Comparison of ENCODE assay signal across 8 mouse cellular contexts in genomic region chr14:79769618-79770017, GRCm38 (mm10). TPM values are rescaled to one million over a fixed set of nuclear protein-coding genes. Genes with fewer than 3 reads are reported as not detected.
A peak's percentile ranks its signal among the peaks of the same experiment; 100 is the strongest.
DNase-seq lines count a peak whose midpoint lies in the region; ATAC-seq lines count a peak whose summit lies in the region.

No protein-coding gene starts in this region.

- H3K36me3 ChIP-seq in hindbrain, embryonic 15.5 days, result no peaks in the 10 kb centered on the region

- no peaks in the 10 kb centered on the region for H3K9me3 ChIP-seq in hindbrain, embryonic 15.5 days

- DNase-seq in adrenal gland, adult 2 months, result peak; percentile 86
- peak; percentile 62 to 77 for DNase-seq in cerebellum, postnatal 4 days (ENCODE audit: low spot score in 2 of 2)
- DNase-seq in gastrocnemius, postnatal 10 days, result peak; percentile 89
- DNase-seq in left cerebral cortex, postnatal 10 days (ENCODE audit: extremely low spot score in 1 of 2, low spot score in 2 of 2), result peak; percentile 50 to 86
- DNase-seq in lung, postnatal 4 days, result peak; percentile 85 to 86
- peak; percentile 69 for DNase-seq in right cerebral cortex, postnatal 25 days

- H3K27ac ChIP-seq in hindbrain, embryonic 15.5 days (replicated peaks), result peak overlapping the region; percentile 89

- ATAC-seq in hindbrain, embryonic 15.5 days (ENCODE audit: low FRiP score, low read depth), result peak; percentile 28; the same call in 1 of the 2 replicates
- no peak for ATAC-seq in monocyte, adult 5-6 weeks (replicated peaks; ENCODE audit: insufficient number of reproducible peaks, low FRiP score, low TSS enrichment, poor library complexity, severe bottlenecking)

- peak overlapping the region; percentile 88 for H3K4me2 ChIP-seq in hindbrain, embryonic 15.5 days

- intact Hi-C loops in left cerebral cortex, postnatal 10 days (cut with DNase I), result loop anchor here (2.0 to 10.0 kb wide), 3 partner anchors 145 to 441 kb away; no protein-coding TSS in a partner anchor

- peak overlapping the region; percentile 60 for H3K4me3 ChIP-seq in hindbrain, embryonic 15.5 days

- H3K27me3 ChIP-seq in hindbrain, embryonic 15.5 days, result no peaks in the 10 kb centered on the region; the same call in 1 of the 2 replicates

- under 1% methylated on average over 46 of the region's 46 CpGs for WGBS in hindbrain, embryonic 15.5 days

- H3K9ac ChIP-seq in hindbrain, embryonic 15.5 days, result peak overlapping the region; percentile 78

- peaks cover 64% of the 10 kb centered on the region for H3K4me1 ChIP-seq in hindbrain, embryonic 15.5 days (replicated peaks)

RNA-seq across cellular contexts. Expression of gene Pcdh8, which starts 1.5 kb away (rescaled TPM):
- total RNA-seq in adrenal gland, adult 2 months (2021), result under 1 TPM in 1 of 2 experiments, not detected in 1; 0.37 TPM
- polyA plus RNA-seq in adrenal gland, adult 2 months (2012; rRNA removed), result 0.04 and 0.06 TPM in 2 replicates
- total RNA-seq in gastrocnemius, postnatal 10 days (2021), result under 1 TPM in 1 of 2 experiments, not detected in 1; 0.18 TPM
- 54.6 and 58.9 TPM in 2 replicates for polyA plus RNA-seq in hindbrain, embryonic 15.5 days (2015; fragmentation: Nextera tagmentation; extraction: Ambion mirVana)
- 10 to 100 TPM; 55.6 to 58.4 TPM for total RNA-seq in left cerebral cortex, postnatal 10 days (2021)
- not detected in 3 replicates for total RNA-seq in monocyte, adult 5-6 weeks (2017)

Comparison
In these comparisons a context has a peak if more than half of its experiments do, and no peak if none do; other contexts are left out.
1. RNA of gene Pcdh8, which starts 1.5 kb away (total RNA-seq): 55.6 to 58.4 TPM in left cerebral cortex, postnatal 10 days; 0.37 TPM in adrenal gland, adult 2 months, 0.18 TPM in gastrocnemius, postnatal 10 days and not detected in monocyte, adult 5-6 weeks; every median in the first group is over 10 times any median in the second.
2. Peak in every context shown above with its lines, with median percentiles within 50 percentile points of each other: DNase-seq.